Mouse (Mus musculus): ENCODE data around the gene Scd2. TPM values are rescaled to one million over a fixed set of nuclear protein-coding genes. Genes with fewer than 3 reads are reported as not detected.
A peak's percentile ranks its signal among the peaks of the same experiment; 100 is the strongest.
"Not testable (repeated sequence)": the region's sequence is repeated elsewhere in the genome, so short reads cannot be mapped to it uniquely, and the experiment has no call there.

Gene Scd2
- total RNA-seq, 2 experiments from 2014 or later = 596 to 993 TPM

- no peak for DNase-seq
These were observed 25.9 kb upstream of the Scd2 start for GRCm38 (mm10) chr19:44267499-44268002.

- DNase-seq = peak; percentile 42
These were observed 19.8 kb upstream of the Scd2 start for GRCm38 (mm10) chr19:44273711-44274110.

GRCm38 (mm10) chr19:44274452-44274851 is 19.0 kb upstream of the Scd2 start:
- no peak for DNase-seq

- DNase-seq = no peak
These were observed 18.1 kb upstream of the Scd2 start for GRCm38 (mm10) chr19:44275418-44275817.

- DNase-seq = no peak
These were observed 16.6 kb upstream of the Scd2 start for GRCm38 (mm10) chr19:44276861-44277260.

- DNase-seq = peak in 1 of 2 experiments; percentile 67
These were observed 15.5 kb upstream of the Scd2 start for GRCm38 (mm10) chr19:44277931-44278330.

GRCm38 (mm10) chr19:44280755-44281154 is 12.7 kb upstream of the Scd2 start:
- peak; percentile 85 to 88 for DNase-seq

- not testable (repeated sequence) for DNase-seq
These were observed 11.5 kb upstream of the Scd2 start for GRCm38 (mm10) chr19:44281825-44282447.

- no peak for DNase-seq
These were observed 10.8 kb upstream of the Scd2 start for GRCm38 (mm10) chr19:44282534-44283156.

- no peak for DNase-seq
These were observed 10.1 kb upstream of the Scd2 start for GRCm38 (mm10) chr19:44283157-44284024.

GRCm38 (mm10) chr19:44284025-44284695 is 9.3 kb upstream of the Scd2 start:
- DNase-seq = peak; percentile 93 to 95

GRCm38 (mm10) chr19:44284723-44285122 is 8.8 kb upstream of the Scd2 start:
- DNase-seq = peak in 1 of 2 experiments; percentile 59

GRCm38 (mm10) chr19:44285554-44285953 is 7.9 kb upstream of the Scd2 start:
- no peak for DNase-seq

- DNase-seq = no peak
These were observed 7.4 kb upstream of the Scd2 start for GRCm38 (mm10) chr19:44286109-44286508.

- no peak for DNase-seq
These were observed 5.9 kb upstream of the Scd2 start for GRCm38 (mm10) chr19:44287415-44288110.

- no peak for DNase-seq
These were observed 1.4 kb upstream of the Scd2 start for GRCm38 (mm10) chr19:44292083-44292482.

- DNase-seq = no peak
These were observed 991 bp upstream of the Scd2 start for GRCm38 (mm10) chr19:44292483-44292882.

- DNase-seq = peak; percentile 92
These were observed 486 bp downstream of the Scd2 start for GRCm38 (mm10) chr19:44293769-44294551.

- peak; percentile 92 for DNase-seq
These were observed 1.1 kb downstream of the Scd2 start for GRCm38 (mm10) chr19:44294588-44295041.

GRCm38 (mm10) chr19:44295251-44295650 is 1.8 kb downstream of the Scd2 start:
- DNase-seq = peak; percentile 76 to 79

GRCm38 (mm10) chr19:44295741-44296140 is 2.3 kb downstream of the Scd2 start:
- peak; percentile 90 to 92 for DNase-seq
